Mouse (Mus musculus) forebrain, embryonic 10.5 days (tissue): ENCODE results near the gene Cyb5r4. TPM values are rescaled to one million over a fixed set of nuclear protein-coding genes. Genes with fewer than 3 reads are reported as not detected.
"Not testable (repeated sequence)": the region's sequence is repeated elsewhere in the genome, so short reads cannot be mapped to it uniquely, and the experiment has no call there.

Experiments
- DNase-seq: peaks from one replicate; pipeline ENCODE4 v3.0.0-alpha.2; 2017; ENCODE audit warnings: low spot score; ENCODE audit errors: extremely low spot score
- H3K27ac ChIP-seq: fragments of 300-500 bp; sonication (generic); 2 replicates; pipeline ENCODE4 v1.5.1; 2016; ENCODE audit warnings: mild to moderate bottlenecking
- H3K27me3 ChIP-seq: fragments of 300-500 bp; sonication (generic); 2 replicates; pipeline ENCODE4 v1.6.1; 2016; ENCODE audit warnings: mild to moderate bottlenecking; ENCODE audit not compliant: poor library complexity, severe bottlenecking
- H3K36me3 ChIP-seq: fragments of 300-500 bp; sonication (generic); replicated peaks from 2 replicates; pipeline ENCODE4 v1.6.1; 2016; ENCODE audit warnings: mild to moderate bottlenecking, moderate library complexity
- H3K4me1 ChIP-seq: fragments of 300-500 bp; sonication (generic); 2 replicates; pipeline ENCODE4 v1.6.1; 2016
- H3K4me3 ChIP-seq: fragments of 300-500 bp; sonication (generic); 2 replicates; pipeline ENCODE4 v1.5.1; 2016; ENCODE audit warnings: mild to moderate bottlenecking, moderate library complexity
- H3K9me3 ChIP-seq: fragments of 300-500 bp; sonication (generic); 2 replicates; pipeline ENCODE4 v1.6.1; 2016; ENCODE audit warnings: mild to moderate bottlenecking, moderate library complexity
- WGBS: fragments of 180-500 bp; shearing (Covaris S2); methylation state at CpG from one replicate; pipeline ENCODE4 v1.1.7; 2016; 5-methylcytosine and 5-hydroxymethylcytosine counted together
- polyA plus RNA-seq: library from polyadenylated mRNA; unstranded; fragments of >200 nt; fragmentation: Nextera tagmentation; extraction: Ambion mirVana; gene quantifications from 2 replicates; pipeline ENCODE4 v1.2.1, GENCODE M21; 2016

Cyb5r4 gene
- polyA plus RNA-seq, 1 experiment from 2014 or later, result 97.1 TPM

- Histone ChIP-seq H3K4me1 (no peaks in the 10 kb centered on the region), H3K9me3 (no peaks in the 10 kb centered on the region), H3K27me3 (no peaks in the 10 kb centered on the region), H3K27ac (no peak overlapping the region), H3K4me3 (no peak overlapping the region), H3K36me3 (no peaks in the 10 kb centered on the region)
- WGBS, result 81% methylated on average over 9 of the region's 9 CpGs
- no peak for DNase-seq
These were observed 100.2 kb downstream of the Cyb5r4 start for GRCm38 (mm10) chr9:87121956-87122493.

- DNase-seq, H3K9me3 ChIP-seq, H3K4me1 ChIP-seq, H3K27ac ChIP-seq, H3K36me3 ChIP-seq, H3K4me3 ChIP-seq, H3K27me3 ChIP-seq: not testable (repeated sequence)
- 89% methylated on average over 6 of the region's 6 CpGs for WGBS
These were observed 105.2 kb downstream of the Cyb5r4 start for GRCm38 (mm10) chr9:87127046-87127445.

Other genes with a start within 250 kb of the Cyb5r4 start
- gene Snap91, start 141.4 kb upstream of the Cyb5r4 start, polyA plus RNA-seq, result 2.0 and 2.6 TPM in 2 replicates
- gene Ripply2, start 6.5 kb upstream of the Cyb5r4 start, polyA plus RNA-seq, result 0.60 and 0.87 TPM in 2 replicates
- 0.18 TPM in 1 of 2 replicates, not detected in the other for gene Mrap2, start 122.3 kb downstream of the Cyb5r4 start, polyA plus RNA-seq
- gene Cep162, start 233.5 kb downstream of the Cyb5r4 start, polyA plus RNA-seq, result 12.9 and 13.6 TPM in 2 replicates